Mouse (Mus musculus) embryonic facial prominence, embryonic 14.5 days (tissue): Measurements from ENCODE around the gene Wdfy3. TPM values are rescaled to one million over a fixed set of nuclear protein-coding genes. Genes with fewer than 3 reads are reported as not detected.
"Not testable (repeated sequence)": the region's sequence is repeated elsewhere in the genome, so short reads cannot be mapped to it uniquely, and the experiment has no call there.

Experiments
- ATAC-seq: fragments of 200-750 bp; cut with Nextera tagmentation; 2 replicates; pipeline ENCODE4 v1.8.0; 2017; ENCODE audit warnings: low read depth, moderate number of reproducible peaks, moderate TSS enrichment
- DNase-seq: peaks from one replicate; pipeline ENCODE4 v3.0.0-alpha.2; 2015; ENCODE audit warnings: low spot score
- H3K27ac ChIP-seq: fragments of 300-500 bp; sonication (generic); replicated peaks from 2 replicates; pipeline ENCODE4 v1.5.1; 2014; ENCODE audit warnings: low read depth, mild to moderate bottlenecking, low read length, moderate library complexity
- H3K27me3 ChIP-seq: fragments of 300-500 bp; sonication (generic); replicated peaks from 2 replicates; pipeline ENCODE4 v1.6.1; 2014; ENCODE audit warnings: low read length; ENCODE audit not compliant: control insufficient read depth, insufficient read depth
- H3K36me3 ChIP-seq: fragments of 300-500 bp; sonication (generic); 2 replicates; pipeline ENCODE4 v1.6.1; 2014; ENCODE audit warnings: low read length, mixed read lengths; ENCODE audit not compliant: control insufficient read depth, insufficient read depth
- H3K4me1 ChIP-seq: fragments of 300-500 bp; sonication (generic); 2 replicates; pipeline ENCODE4 v1.6.1; 2014; ENCODE audit warnings: antibody characterized with exemption, low read length; ENCODE audit not compliant: control insufficient read depth, insufficient read depth
- H3K4me2 ChIP-seq: fragments of 300-500 bp; sonication (generic); 2 replicates; pipeline ENCODE4 v1.6.1; 2014; ENCODE audit warnings: low read depth, mild to moderate bottlenecking, low read length, moderate library complexity, mixed read lengths
- H3K4me3 ChIP-seq: fragments of 300-500 bp; sonication (generic); 2 replicates; pipeline ENCODE4 v1.5.1; 2014; ENCODE audit warnings: low read depth, mild to moderate bottlenecking, low read length
- H3K9ac ChIP-seq: fragments of 300-500 bp; sonication (generic); 2 replicates; pipeline ENCODE4 v1.6.1; 2014; ENCODE audit warnings: low read depth, mild to moderate bottlenecking, low read length, moderate library complexity, mixed read lengths
- H3K9me3 ChIP-seq: fragments of 300-500 bp; sonication (generic); 2 replicates; pipeline ENCODE4 v1.6.1; 2016; ENCODE audit warnings: low read length; ENCODE audit not compliant: control insufficient read depth
- WGBS: fragments of 180-500 bp; shearing (Covaris S2); extraction: QIAGEN DNeasy Blood & Tissue Kit; methylation state at CpG from one replicate; pipeline ENCODE4 v1.1.7; 2014; 5-methylcytosine and 5-hydroxymethylcytosine counted together
- polyA plus RNA-seq: library from polyadenylated mRNA; unstranded; fragments of >200 nt; fragmentation: Nextera tagmentation; extraction: Ambion mirVana; gene quantifications from 2 replicates; pipeline ENCODE4 v1.2.1, GENCODE M21; 2014

Gene Wdfy3
- polyA plus RNA-seq, 1 experiment from 2014 or later = 20.0 TPM

DNA sequence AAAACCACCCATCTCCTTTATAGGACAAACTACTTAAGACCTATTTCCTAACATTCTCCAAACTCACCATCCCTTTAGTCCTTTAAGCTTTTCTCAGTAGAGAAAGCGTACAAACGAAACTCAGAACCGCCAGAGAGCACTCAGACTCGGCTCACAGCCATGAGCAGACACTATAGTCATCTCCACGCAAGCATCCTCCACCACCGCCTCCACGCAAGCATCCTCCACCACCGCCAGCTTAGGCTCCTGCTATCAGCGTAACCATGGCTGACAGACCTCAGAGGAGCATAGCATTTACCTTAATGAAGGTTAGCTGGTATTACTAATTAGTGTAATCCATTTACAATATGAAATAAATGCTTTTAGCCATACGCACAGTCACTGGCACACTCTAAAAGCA, 81.2 kb downstream of the Wdfy3 start:
- 0 out of 2 replicates have a peak, but pooled peaks cover 2% of the 10 kb centered on the region for H3K4me1 ChIP-seq
- 90% methylated on average over 10 of the region's 10 CpGs for WGBS
- H3K27me3 ChIP-seq = no peaks in the 10 kb centered on the region
- no peak overlapping the region for H3K27ac ChIP-seq
- no peaks in the 10 kb centered on the region for H3K9me3 ChIP-seq
- H3K4me3 ChIP-seq = no peak overlapping the region
- no peaks in the 10 kb centered on the region for H3K36me3 ChIP-seq
- DNase-seq (no peak), ATAC-seq (no peak)
- H3K4me2 ChIP-seq = no peak overlapping the region
- no peak overlapping the region for H3K9ac ChIP-seq

DNA sequence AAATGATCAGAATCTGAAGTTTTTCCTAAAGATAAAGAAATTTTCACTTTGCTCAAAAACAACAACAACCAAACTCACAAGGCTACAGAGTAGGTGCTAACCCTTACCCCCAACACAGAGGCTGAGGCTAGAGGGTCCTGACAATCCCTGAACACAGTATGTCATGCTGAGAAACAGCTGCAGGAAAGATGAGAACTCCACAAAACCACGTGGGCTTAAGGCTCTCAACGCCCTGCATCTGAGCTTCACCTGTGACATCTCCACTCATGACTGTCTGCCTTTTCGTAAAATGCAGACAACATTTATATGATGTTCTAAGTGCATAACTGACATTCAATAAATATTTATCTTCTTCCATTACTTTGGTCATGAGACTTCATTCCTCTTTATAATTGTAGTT, 83.0 kb downstream of the Wdfy3 start:
- H3K36me3 ChIP-seq = peaks cover 2% of the 10 kb centered on the region; the same call in 1 of the 2 replicates
- no peak overlapping the region for H3K27ac ChIP-seq
- H3K9me3 ChIP-seq = no peaks in the 10 kb centered on the region
- no peak overlapping the region for H3K4me2 ChIP-seq
- no peak overlapping the region for H3K4me3 ChIP-seq
- no peak for DNase-seq
- H3K27me3 ChIP-seq = no peaks in the 10 kb centered on the region
- H3K4me1 ChIP-seq = 0 out of 2 replicates have a peak, but pooled peaks cover 2% of the 10 kb centered on the region
- WGBS = 49% methylated on average over 3 of the region's 3 CpGs
- no peak overlapping the region for H3K9ac ChIP-seq
- no peak for ATAC-seq

DNA sequence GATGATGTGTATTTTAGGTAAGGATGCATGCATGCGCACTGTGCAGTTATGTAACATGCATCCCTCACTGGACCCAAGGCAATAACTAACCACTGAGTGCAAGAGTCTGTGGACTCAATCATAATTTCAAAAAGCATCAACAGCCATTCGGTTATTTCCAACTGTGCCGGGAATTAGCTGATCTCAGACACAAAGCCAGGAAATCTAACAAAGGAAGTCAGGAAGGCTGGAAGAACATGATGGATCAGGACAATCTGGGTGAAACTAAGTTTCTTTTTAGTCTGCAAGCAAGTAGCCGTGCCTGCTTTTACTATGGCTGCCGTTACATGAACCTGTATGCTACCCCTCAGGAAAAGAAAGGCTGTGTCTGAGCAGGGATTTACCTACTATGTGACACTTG, 87.5 kb downstream of the Wdfy3 start:
- H3K27ac ChIP-seq = no peak overlapping the region
- H3K9me3 ChIP-seq = no peaks in the 10 kb centered on the region
- H3K4me1 ChIP-seq = no peaks in the 10 kb centered on the region
- DNase-seq (no peak), ATAC-seq (no peak)
- H3K36me3 ChIP-seq = peaks cover 28% of the 10 kb centered on the region
- H3K27me3 ChIP-seq = no peaks in the 10 kb centered on the region
- 89% methylated on average over 5 of the region's 5 CpGs for WGBS
- no peak overlapping the region for H3K4me3 ChIP-seq
- H3K9ac ChIP-seq = no peak overlapping the region
- no peak overlapping the region for H3K4me2 ChIP-seq

DNA sequence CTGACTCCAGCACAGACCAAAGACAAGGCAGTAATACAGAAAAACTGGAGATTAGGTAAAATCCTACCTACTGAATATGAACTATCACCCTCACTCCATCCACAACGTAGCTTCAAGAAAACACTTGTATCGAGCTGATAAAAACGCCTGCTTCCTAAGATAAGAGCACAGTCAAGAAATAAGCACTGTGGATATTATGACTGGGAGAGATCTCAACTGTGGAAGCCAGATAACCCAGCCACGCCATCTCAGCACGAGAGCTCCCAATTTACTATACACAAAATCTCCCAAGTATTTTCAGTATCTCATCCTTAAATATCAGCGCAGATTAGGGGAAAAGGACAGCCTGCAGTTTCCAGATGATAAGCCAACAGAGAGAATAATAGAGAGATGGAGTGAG, 90.1 kb downstream of the Wdfy3 start:
- Histone ChIP-seq H3K4me1 (no peaks in the 10 kb centered on the region), H3K36me3 (peaks cover 28% of the 10 kb centered on the region), H3K4me2 (no peak overlapping the region), H3K9me3 (no peaks in the 10 kb centered on the region), H3K27me3 (no peaks in the 10 kb centered on the region), H3K4me3 (no peak overlapping the region), H3K27ac (no peak overlapping the region), H3K9ac (no peak overlapping the region)
- no peak for ATAC-seq
- 95% methylated on average over 6 of the region's 6 CpGs for WGBS
- no peak for DNase-seq

DNA sequence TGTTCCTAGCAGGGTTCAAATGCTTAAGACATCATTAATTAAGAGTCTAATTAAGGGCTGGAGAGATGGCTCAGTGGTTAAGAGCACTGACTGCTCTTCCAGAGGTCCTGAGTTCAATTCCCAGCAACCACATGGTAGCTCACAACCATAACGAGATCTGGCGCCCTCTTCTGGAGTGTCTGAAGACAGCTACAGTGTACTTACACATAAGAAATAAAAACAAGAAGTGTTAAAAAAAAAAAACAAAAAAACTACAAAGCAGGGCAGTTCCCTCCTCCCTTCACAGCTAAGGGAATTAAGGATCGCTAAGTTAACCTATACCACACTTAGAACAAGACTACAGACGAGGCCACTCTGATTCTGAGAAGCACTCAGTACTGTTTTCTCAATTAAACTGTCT, 97.1 kb downstream of the Wdfy3 start:
- DNase-seq, H3K27me3 ChIP-seq, H3K4me2 ChIP-seq, H3K4me1 ChIP-seq, H3K27ac ChIP-seq, ATAC-seq, H3K4me3 ChIP-seq, H3K9me3 ChIP-seq, H3K9ac ChIP-seq, H3K36me3 ChIP-seq: not testable (repeated sequence)
- 65% methylated on average over 4 of the region's 4 CpGs for WGBS

DNA sequence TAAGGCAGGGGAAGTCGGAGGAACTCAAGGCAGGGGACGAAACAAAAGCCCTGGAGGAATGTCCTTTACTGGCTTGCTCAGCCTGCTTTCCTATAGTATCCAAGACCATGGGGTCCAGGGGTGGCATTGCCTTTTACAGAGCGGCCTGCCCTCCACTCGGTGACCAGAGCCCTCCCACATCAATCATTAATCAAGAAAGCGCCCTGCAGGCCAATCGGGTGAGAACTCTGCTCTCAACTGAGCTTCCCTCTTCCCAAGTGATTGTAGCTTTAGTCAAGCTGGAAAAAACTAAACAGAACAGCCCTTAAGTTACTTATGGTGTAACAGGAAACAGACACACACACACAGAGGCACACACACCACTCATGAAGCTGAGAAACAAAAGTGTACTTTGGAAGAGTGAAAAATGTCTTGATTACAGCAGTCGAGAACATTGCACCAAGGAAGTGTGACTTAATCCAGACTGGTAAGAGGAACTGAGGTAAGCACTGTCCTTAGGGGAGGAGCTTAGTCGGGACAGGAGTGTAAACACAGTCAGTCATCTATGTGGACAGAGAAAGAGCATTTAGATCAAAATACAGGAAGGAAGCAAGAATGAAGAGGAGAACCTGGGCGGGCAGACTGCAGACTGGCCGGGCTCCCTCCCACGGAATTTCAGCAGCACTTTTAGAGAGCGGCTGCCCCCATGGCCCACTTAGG, 101.4 kb downstream of the Wdfy3 start:
- no peak overlapping the region for H3K9ac ChIP-seq
- no peak overlapping the region for H3K4me2 ChIP-seq
- ATAC-seq = no peak
- no peaks in the 10 kb centered on the region for H3K9me3 ChIP-seq
- no peaks in the 10 kb centered on the region for H3K27me3 ChIP-seq
- H3K36me3 ChIP-seq = 0 out of 2 replicates have a peak, but pooled peaks cover 10% of the 10 kb centered on the region
- DNase-seq = no peak
- no peaks in the 10 kb centered on the region for H3K4me1 ChIP-seq
- H3K4me3 ChIP-seq = no peak overlapping the region
- WGBS = 36% methylated on average over 12 of the region's 12 CpGs
- no peak overlapping the region for H3K27ac ChIP-seq

DNA sequence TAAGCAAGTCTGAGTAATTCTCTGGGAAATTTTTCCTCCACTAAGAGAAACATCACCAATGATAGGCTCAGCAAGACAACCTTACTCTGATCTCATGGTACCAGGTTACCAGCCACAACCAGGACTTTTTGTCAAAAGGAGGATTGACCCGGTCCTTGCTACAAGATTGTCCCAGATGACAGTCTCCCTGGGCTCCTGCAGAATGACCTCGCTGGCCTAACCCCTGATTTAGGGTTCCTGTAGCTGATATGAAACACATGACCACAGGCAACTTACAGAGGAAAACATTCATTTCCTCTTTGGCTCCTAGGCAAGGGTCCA, 101.9 kb downstream of the Wdfy3 start:
- 25% methylated on average over 2 of the region's 2 CpGs for WGBS
- no peak overlapping the region for H3K4me2 ChIP-seq
- ATAC-seq = no peak

DNA sequence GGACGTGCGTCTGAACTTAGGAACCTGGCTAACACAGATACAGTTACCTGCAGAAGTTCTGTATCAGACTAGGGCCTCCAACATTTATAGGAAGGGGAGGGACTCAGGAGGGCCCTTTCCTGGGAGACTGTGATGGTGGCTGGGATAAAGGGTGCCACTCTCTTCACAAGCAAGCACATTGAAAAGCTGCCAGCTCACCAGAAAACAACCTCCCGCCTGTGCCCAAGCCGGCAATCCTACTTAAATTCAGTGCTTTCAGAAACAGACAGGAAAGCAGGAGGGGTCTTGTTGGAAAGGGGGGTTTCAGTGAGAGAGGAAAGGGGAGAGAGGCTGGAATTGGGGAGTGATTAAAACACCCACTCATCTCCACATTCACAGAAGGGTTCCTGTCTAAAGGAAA, 106.9 kb downstream of the Wdfy3 start:
- Histone ChIP-seq H3K27ac (no peak overlapping the region), H3K4me2 (no peak overlapping the region), H3K4me3 (no peak overlapping the region), H3K27me3 (no peaks in the 10 kb centered on the region), H3K36me3 (peaks cover 34% of the 10 kb centered on the region), H3K9ac (no peak overlapping the region), H3K4me1 (no peaks in the 10 kb centered on the region), H3K9me3 (no peaks in the 10 kb centered on the region)
- DNase-seq (no peak), ATAC-seq (no peak)
- WGBS = 74% methylated on average over 4 of the region's 4 CpGs

More for the DNA sequence above, 101.9 kb downstream of the Wdfy3 start:
- Histone ChIP-seq H3K4me1 (no peaks in the 10 kb centered on the region), H3K27me3 (no peaks in the 10 kb centered on the region), H3K4me3 (no peak overlapping the region), H3K36me3 (0 out of 2 replicates have a peak, but pooled peaks cover 10% of the 10 kb centered on the region), H3K9me3 (no peaks in the 10 kb centered on the region), H3K27ac (no peak overlapping the region), H3K9ac (no peak overlapping the region)
- no peak for DNase-seq

DNA sequence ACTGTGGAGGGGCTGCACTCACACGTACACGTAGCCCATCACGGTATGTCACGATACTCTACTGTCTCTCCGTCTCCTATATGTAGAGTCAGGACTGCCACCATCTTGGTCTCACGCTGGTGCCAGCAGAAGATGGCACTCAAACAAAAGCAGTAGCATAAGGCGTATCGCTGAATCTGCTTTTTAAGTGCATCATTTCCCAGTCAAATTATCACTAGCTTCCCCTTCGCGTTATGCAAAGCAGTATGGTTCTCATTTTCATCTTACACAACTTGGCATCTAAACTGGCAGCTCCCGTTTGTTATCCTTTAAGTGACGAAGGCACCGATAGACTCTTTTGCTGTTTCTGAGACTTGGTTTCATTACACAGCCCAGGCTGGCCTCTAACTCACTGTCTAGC, 110.4 kb downstream of the Wdfy3 start:
- Histone ChIP-seq H3K36me3 (peaks cover 43% of the 10 kb centered on the region), H3K27me3 (no peaks in the 10 kb centered on the region), H3K4me1 (0 out of 2 replicates have a peak, but pooled peaks cover 4% of the 10 kb centered on the region), H3K4me2 (no peak overlapping the region), H3K9ac (no peak overlapping the region), H3K4me3 (no peak overlapping the region), H3K27ac (no peak overlapping the region), H3K9me3 (no peaks in the 10 kb centered on the region)
- 94% methylated on average over 13 of the region's 13 CpGs for WGBS
- DNase-seq = no peak
- ATAC-seq = no peak
